Mouse (Mus musculus) telencephalon, adult 2 months (tissue): ENCODE measurements at regions not wholly inside any gene's neighbourhood (a gene's known extent, or its start where the extent isn't known, plus 50 kb on each side); places are given as distances from the start of the nearest gene placed in this dataset.

Experiments
- DNase-seq: peaks from one replicate; pipeline ENCODE4 v3.0.0-alpha.2; 2011; ENCODE audit warnings: low read depth, low spot score

GRCm38 (mm10) chr17:45866876-45867652 is 133.4 kb upstream of the 1600014C23Rik start:
- DNase-seq = no peak

GRCm38 (mm10) chr17:45866346-45866745 is 132.7 kb upstream of the 1600014C23Rik start:
- no peak for DNase-seq

GRCm38 (mm10) chr17:45865944-45866343 is 132.3 kb upstream of the 1600014C23Rik start:
- no peak for DNase-seq

- DNase-seq = no peak
Observed at GRCm38 (mm10) chr17:45863471-45864205, 130.0 kb upstream of the 1600014C23Rik start.

GRCm38 (mm10) chr17:45863031-45863430 is 129.4 kb upstream of the 1600014C23Rik start:
- no peak for DNase-seq

GRCm38 (mm10) chr17:45859441-45859840 is 125.8 kb upstream of the 1600014C23Rik start:
- DNase-seq = no peak

GRCm38 (mm10) chr17:45853931-45854653 is 120.4 kb upstream of the 1600014C23Rik start:
- DNase-seq = no peak

GRCm38 (mm10) chr17:45852402-45852801 is 118.8 kb upstream of the 1600014C23Rik start:
- DNase-seq = no peak

- no peak for DNase-seq
Observed at GRCm38 (mm10) chr17:45851723-45852396, 118.2 kb upstream of the 1600014C23Rik start.

- DNase-seq = no peak
Observed at GRCm38 (mm10) chr17:45850976-45851375, 117.3 kb upstream of the 1600014C23Rik start.

GRCm38 (mm10) chr17:45850174-45850573 is 116.5 kb upstream of the 1600014C23Rik start:
- DNase-seq = no peak

GRCm38 (mm10) chr17:45848605-45849004 is 115.0 kb upstream of the 1600014C23Rik start:
- DNase-seq = no peak

- no peak for DNase-seq
Observed at GRCm38 (mm10) chr17:45847701-45848378, 114.2 kb upstream of the 1600014C23Rik start.

GRCm38 (mm10) chr17:45845832-45846231 is 112.2 kb upstream of the 1600014C23Rik start:
- no peak for DNase-seq

GRCm38 (mm10) chr17:45836731-45837130 is 103.1 kb upstream of the 1600014C23Rik start:
- no peak for DNase-seq

- DNase-seq = no peak
Observed at GRCm38 (mm10) chr17:45836253-45836652, 102.6 kb upstream of the 1600014C23Rik start.

- DNase-seq = no peak
Observed at GRCm38 (mm10) chr17:45834518-45835071, 101.0 kb upstream of the 1600014C23Rik start.

- no peak for DNase-seq
Observed at GRCm38 (mm10) chr17:45830324-45830723, 96.7 kb upstream of the 1600014C23Rik start.

GRCm38 (mm10) chr17:45829571-45829970 is 95.9 kb upstream of the 1600014C23Rik start:
- DNase-seq = no peak

GRCm38 (mm10) chr17:45828843-45829242 is 95.2 kb upstream of the 1600014C23Rik start:
- DNase-seq = no peak
